Mouse (Mus musculus): ENCODE measurements around the gene Rhox3e.
"Not testable (repeated sequence)": the region's sequence is repeated elsewhere in the genome, so short reads cannot be mapped to it uniquely, and the experiment has no call there.

The Rhox3e gene

DNA sequence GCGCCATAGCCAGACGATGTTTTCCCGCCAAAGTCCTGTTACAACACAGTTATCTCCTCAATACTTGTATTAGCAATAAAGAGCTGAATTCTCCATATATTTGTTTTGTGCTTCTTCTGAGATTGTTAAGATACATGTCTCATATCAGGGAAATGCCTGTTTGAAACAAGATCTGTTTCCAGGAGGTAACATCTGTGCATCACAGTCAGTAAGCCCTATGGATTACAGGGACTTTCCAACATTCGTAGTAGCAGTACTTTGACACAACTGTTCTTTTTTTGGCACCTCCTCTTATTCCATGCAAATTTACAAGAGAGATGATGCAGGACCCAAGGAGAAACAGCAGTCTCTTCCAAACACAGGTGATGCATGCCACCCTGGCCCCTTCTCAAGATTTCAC, at the start of gene Rhox3e:
Rhox3e (plus strand) TSS at position 301 of the 400 bp plus-strand sequence.
- not testable (repeated sequence) for DNase-seq (ENCODE audit: low spot score in 2 of 2)

DNA sequence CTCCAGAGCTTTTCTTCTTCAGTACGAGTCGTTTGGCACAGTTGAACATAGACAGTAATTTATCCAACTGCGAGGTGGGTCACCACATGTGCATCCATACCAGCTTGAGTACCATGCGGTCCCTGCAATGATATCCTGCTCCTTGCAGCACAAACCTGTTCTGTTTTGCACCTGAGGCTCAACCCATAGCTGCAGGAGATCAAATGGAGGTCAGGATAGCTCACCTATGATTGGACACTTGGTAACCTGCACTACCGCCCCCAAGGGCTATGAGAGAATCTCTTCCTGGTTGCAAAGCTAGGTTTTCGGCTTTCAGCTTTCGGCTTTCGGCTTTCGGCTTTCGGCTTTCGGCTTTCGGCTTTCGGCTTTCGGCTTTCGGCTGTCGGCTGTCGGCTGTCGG, 27.8 kb upstream of the Rhox3e start, which contains the start of gene Rhox4d:
Rhox4d (plus strand) TSS at position 301 of the 400 bp plus-strand sequence.
- not testable (repeated sequence) for DNase-seq (ENCODE audit: low spot score in 2 of 2)

DNA sequence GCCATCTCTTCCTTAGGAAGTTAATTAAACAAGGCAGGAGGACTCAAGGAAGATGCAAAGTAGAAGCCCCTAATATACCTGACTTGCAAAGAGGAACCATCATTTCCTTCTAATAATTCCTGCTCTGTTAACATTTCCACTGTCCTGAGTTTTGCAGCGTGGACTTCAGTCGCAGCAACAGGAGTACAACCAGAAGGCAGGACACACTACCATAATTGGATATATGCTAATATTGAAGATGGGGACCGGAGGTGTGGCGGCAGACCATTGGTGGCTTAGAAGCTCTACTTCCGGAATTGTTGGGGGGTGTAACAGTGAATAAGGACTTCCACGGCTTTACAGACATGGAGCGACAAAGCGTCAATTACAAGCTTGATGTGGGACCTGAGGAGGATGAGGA, 11.7 kb upstream of the Rhox3e start, which contains the start of gene Rhox2e:
Rhox2e (plus strand) TSS at position 301 of the 400 bp plus-strand sequence.
- not testable (repeated sequence) for DNase-seq (ENCODE audit: low spot score in 2 of 2)

DNA sequence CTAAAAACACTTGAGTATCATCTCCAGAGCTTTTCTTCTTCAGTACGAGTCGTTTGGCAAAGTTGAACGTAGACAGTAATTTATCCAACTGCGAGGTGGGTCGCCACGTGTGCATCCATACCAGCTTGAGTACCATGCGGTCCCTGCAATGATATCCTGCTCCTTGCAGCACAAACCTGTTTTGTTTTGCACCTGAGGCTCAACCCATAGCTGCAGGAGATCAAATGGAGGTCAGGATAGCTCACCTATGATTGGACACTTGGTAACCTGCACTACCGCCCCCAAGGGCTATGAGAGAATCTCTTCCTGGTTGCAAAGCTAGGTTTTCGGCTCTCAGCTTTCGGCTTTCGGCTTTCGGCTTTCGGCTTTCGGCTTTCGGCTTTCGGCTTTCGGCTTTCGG, 15.3 kb downstream of the Rhox3e start, which contains the start of gene Rhox4e:
Rhox4e (plus strand) TSS at position 301 of the 400 bp plus-strand sequence.
- DNase-seq (ENCODE audit: low spot score in 2 of 2): not testable (repeated sequence)

DNA sequence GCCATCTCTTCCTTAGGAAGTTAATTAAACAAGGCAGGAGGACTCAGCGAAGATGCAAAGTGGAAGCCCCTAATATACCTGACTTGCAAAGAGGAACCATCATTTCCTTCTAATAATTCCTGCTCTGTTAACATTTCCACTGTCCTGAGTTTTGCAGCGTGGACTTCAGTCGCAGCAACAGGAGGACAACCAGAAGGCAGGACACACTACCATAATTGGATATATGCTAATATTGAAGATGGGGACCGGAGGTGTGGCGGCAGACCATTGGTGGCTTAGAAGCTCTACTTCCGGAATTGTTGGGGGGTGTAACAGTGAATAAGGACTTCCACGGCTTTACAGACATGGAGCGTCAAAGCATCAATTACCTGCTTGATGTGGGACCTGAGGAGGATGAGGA, 29.3 kb downstream of the Rhox3e start, which contains the start of gene Rhox2f:
Rhox2f (plus strand) TSS at position 301 of the 400 bp plus-strand sequence.
- not testable (repeated sequence) for DNase-seq (ENCODE audit: low spot score in 2 of 2)

DNA sequence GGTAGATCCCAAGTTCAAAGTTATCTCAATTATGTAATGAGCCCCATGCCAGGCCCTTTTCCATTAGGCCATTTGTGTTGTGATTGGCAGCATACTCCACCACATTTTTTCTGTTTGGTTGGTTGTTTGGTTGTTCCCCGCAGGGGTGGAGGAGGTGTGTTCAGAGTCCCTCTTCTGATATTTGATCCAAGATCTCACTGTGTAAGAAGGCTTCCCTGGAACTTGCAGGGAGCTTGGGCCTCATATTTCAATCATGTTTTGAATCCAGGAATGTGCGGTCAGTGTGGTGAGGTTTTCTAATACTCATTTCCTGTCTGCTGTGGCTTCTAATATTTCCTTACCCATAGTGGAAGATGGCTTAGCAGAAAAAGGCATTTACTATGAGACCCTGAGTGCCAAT, 30.8 kb downstream of the Rhox3e start:
- not testable (repeated sequence) for DNase-seq (ENCODE audit: low spot score in 2 of 2)

DNA sequence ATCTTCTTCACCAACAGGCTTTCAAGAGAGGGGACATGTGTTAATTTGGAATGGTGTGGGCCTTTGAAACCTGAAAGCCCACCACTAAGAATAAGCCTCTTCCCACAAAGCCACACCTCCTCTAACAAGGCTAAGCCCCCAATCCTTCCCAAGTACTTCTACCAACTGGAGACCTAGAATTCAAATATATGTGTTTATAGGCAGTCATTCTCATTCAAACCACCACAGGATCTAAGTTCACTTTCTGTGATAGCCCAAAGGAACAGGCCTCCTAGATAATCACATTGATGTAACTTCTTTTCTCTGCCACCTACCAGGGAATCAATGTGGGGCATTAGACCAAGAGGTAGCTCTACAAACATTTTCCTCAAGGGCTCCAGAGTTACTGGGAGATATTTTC, 38.9 kb downstream of the Rhox3e start, which contains the start of gene Rhox3f:
Rhox3f (plus strand) TSS at position 301 of the 400 bp plus-strand sequence.
- DNase-seq (ENCODE audit: low spot score in 2 of 2): not testable (repeated sequence)

Measured in urinary bladder, postnatal 4 days (tissue).